Mouse (Mus musculus) liver, embryonic 12.5 days (tissue): ENCODE measurements around the gene Foxp1. TPM values are rescaled to one million over a fixed set of nuclear protein-coding genes. Genes with fewer than 3 reads are reported as not detected.

Experiments used
- ATAC-seq: fragments of 200-750 bp; cut with Nextera tagmentation; 2 replicates; pipeline ENCODE4 v1.8.0; 2017; ENCODE audit warnings: moderate number of reproducible peaks, mild to moderate bottlenecking, moderate library complexity
- H3K27ac ChIP-seq: fragments of 300-500 bp; sonication (generic); 2 replicates; pipeline ENCODE4 v1.5.1; 2016; ENCODE audit warnings: mild to moderate bottlenecking
- H3K27me3 ChIP-seq: fragments of 300-500 bp; sonication (generic); replicated peaks from 2 replicates; pipeline ENCODE4 v1.6.1; 2016; ENCODE audit warnings: mild to moderate bottlenecking, moderate library complexity
- H3K36me3 ChIP-seq: fragments of 300-500 bp; sonication (generic); 2 replicates; pipeline ENCODE4 v1.6.1; 2016; ENCODE audit warnings: mild to moderate bottlenecking, moderate library complexity
- H3K4me1 ChIP-seq: fragments of 300-500 bp; sonication (generic); 2 replicates; pipeline ENCODE4 v1.6.1; 2016
- H3K4me2 ChIP-seq: fragments of 300-500 bp; sonication (generic); 2 replicates; pipeline ENCODE4 v1.6.1; 2016; ENCODE audit warnings: mild to moderate bottlenecking, moderate library complexity
- H3K4me3 ChIP-seq: fragments of 300-500 bp; sonication (generic); 2 replicates; pipeline ENCODE4 v1.5.1; 2016; ENCODE audit warnings: mild to moderate bottlenecking, moderate library complexity
- H3K9ac ChIP-seq: fragments of 300-500 bp; sonication (generic); 2 replicates; pipeline ENCODE4 v1.6.1; 2016; ENCODE audit warnings: mild to moderate bottlenecking, moderate library complexity
- H3K9me3 ChIP-seq: fragments of 300-500 bp; sonication (generic); replicated peaks from 2 replicates; pipeline ENCODE4 v1.6.1; 2016; ENCODE audit warnings: mild to moderate bottlenecking, moderate library complexity
- WGBS: fragments of 180-500 bp; shearing (Covaris S2); methylation state at CpG from one replicate; pipeline ENCODE4 v1.1.7; 2016; ENCODE audit not compliant: insufficient replicate concordance; 5-methylcytosine and 5-hydroxymethylcytosine counted together
- polyA plus RNA-seq: library from polyadenylated mRNA; unstranded; fragments of >200 nt; fragmentation: Nextera tagmentation; extraction: Ambion mirVana; gene quantifications from 2 replicates; pipeline ENCODE4 v1.2.1, GENCODE M21; 2016

Gene Foxp1
- polyA plus RNA-seq, 1 experiment from 2014 or later: 25.5 TPM

DNA sequence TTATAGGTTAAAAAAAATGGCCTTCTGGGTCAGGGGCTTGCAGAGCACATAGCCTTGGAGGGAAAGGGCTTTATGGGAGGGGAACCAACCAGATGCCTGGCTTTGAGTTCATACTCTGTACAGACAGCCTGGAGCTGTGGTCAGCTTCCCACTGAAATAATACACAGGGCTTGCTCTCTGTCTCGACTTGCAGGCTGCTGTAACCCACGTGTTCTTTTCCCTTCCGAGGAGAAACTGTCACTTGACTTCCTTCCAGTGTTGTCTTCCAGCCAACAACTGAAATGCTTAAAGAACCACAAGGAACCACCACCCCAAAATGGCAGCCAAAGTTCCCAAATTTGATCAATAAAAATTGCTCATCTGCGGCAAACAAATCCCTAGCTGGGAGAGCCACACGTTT is 451.8 kb downstream of the Foxp1 start:
- 58% methylated on average over 5 of the region's 5 CpGs for WGBS
- Histone ChIP-seq H3K27ac (no peak overlapping the region), H3K9me3 (no peaks in the 10 kb centered on the region; the same call in 1 of the 2 replicates), H3K36me3 (peaks cover 28% of the 10 kb centered on the region), H3K4me2 (no peak overlapping the region), H3K4me1 (peaks cover 3% of the 10 kb centered on the region; the same call in 1 of the 2 replicates), H3K9ac (no peak overlapping the region), H3K27me3 (no peaks in the 10 kb centered on the region), H3K4me3 (no peak overlapping the region)
- no peak for ATAC-seq

DNA sequence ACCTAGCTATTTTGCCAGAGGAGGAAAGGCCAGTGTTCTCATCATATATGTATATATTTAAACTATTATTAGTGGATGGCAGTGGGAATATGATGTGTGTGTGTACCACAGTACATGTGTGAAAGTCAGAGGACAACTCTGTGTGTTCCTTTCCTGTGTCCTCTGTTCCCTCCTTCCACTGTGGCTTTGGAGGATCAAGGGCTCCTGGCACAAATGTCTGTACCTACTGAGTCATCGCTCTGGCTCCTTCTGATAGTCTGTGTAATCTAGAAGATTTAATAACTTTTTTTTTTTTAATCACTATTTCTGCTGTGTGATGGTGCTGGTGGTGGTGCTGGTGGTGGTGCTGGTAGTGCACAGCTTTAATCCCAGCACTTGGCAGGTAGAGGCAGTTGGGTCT is 452.8 kb downstream of the Foxp1 start:
- no peak overlapping the region for H3K4me3 ChIP-seq
- H3K9me3 ChIP-seq: no peaks in the 10 kb centered on the region
- peaks cover 18% of the 10 kb centered on the region for H3K36me3 ChIP-seq
- H3K4me1 ChIP-seq: peaks cover 4% of the 10 kb centered on the region; the same call in 1 of the 2 replicates
- no peak overlapping the region for H3K4me2 ChIP-seq
- ATAC-seq: no peak
- H3K27me3 ChIP-seq: no peaks in the 10 kb centered on the region
- H3K27ac ChIP-seq: no peak overlapping the region
- WGBS: 88% methylated on average over 1 of the region's 1 CpGs
- no peak overlapping the region for H3K9ac ChIP-seq

DNA sequence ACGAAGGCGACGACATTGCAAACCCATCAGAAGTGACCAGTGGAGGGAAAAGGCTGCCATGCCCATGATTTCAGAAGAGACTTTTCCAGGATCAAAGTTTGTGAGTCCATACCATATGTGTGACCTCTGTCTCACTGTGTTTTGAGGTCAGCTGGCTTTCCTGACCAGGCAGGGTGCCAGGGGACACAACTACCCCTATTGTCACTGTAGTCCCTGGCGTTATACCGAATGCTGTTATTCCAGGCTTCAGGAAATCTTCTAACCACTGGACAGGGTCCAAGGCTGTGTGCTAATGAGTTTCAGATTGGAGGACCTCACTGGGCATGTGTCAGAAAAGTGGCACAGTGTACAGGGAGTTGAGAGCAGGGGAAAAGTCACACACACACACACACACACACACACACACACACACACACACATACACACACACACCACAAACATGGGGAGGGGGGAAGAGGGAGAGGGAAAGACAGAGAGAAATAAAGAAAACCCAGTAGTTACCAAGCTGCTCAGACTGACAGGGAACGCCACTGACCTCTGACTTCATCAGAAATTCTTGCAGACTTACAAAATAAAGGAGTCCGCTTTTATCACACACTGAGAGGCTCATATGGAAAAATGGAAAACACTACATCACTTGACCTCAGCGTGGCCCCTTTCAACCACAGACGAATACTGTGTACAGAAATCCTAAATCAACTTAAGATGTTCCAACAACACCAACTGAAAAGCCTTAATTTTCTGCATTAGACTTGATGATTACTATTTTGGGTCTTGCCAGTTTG is 456.8 kb downstream of the Foxp1 start:
- no peak for ATAC-seq
- no peaks in the 10 kb centered on the region for H3K9me3 ChIP-seq
- H3K36me3 ChIP-seq: peaks cover 5% of the 10 kb centered on the region; the same call in 1 of the 2 replicates
- H3K4me3 ChIP-seq: no peak overlapping the region
- H3K27me3 ChIP-seq: no peaks in the 10 kb centered on the region
- no peak overlapping the region for H3K4me2 ChIP-seq
- 67% methylated on average over 9 of the region's 9 CpGs for WGBS
- no peak overlapping the region for H3K9ac ChIP-seq
- peaks cover 4% of the 10 kb centered on the region; the same call in 1 of the 2 replicates for H3K4me1 ChIP-seq
- no peak overlapping the region for H3K27ac ChIP-seq

DNA sequence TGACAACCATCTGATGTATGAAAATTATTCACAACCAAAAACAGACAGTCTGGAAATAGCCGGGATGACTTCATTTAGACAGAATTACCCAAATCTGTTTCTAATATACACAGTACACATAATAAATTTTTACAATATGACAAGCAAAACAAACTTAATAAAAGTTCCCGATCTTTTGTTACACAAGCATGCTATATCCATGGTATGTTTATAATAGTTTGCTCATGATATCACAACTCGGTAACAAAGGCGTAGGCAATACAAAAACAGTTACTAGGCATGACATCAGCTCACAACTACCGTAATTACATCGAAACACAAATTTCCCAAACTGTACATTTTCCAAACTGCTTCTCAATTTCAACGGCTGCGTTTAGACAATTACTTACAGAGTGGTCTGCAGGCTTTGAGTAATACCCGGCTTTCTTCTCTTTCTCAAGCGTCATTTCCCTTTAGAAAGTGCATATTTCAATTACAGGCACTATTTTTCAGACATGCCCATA is 458.5 kb downstream of the Foxp1 start:
- no peaks in the 10 kb centered on the region for H3K9me3 ChIP-seq
- WGBS: 83% methylated on average over 10 of the region's 10 CpGs
- no peak overlapping the region for H3K9ac ChIP-seq
- no peaks in the 10 kb centered on the region; the same call in 1 of the 2 replicates for H3K36me3 ChIP-seq
- H3K4me3 ChIP-seq: no peak overlapping the region
- no peak for ATAC-seq
- H3K4me1 ChIP-seq: peaks cover 4% of the 10 kb centered on the region; the same call in 1 of the 2 replicates
- no peaks in the 10 kb centered on the region for H3K27me3 ChIP-seq
- H3K4me2 ChIP-seq: no peak overlapping the region
- H3K27ac ChIP-seq: no peak overlapping the region

GRCm38 (mm10) chr6:99062931-99063330 is 459.6 kb downstream of the Foxp1 start:
- no peak for ATAC-seq
- H3K27ac ChIP-seq: no peak overlapping the region
- 82% methylated on average over 8 of the region's 8 CpGs for WGBS

DNA sequence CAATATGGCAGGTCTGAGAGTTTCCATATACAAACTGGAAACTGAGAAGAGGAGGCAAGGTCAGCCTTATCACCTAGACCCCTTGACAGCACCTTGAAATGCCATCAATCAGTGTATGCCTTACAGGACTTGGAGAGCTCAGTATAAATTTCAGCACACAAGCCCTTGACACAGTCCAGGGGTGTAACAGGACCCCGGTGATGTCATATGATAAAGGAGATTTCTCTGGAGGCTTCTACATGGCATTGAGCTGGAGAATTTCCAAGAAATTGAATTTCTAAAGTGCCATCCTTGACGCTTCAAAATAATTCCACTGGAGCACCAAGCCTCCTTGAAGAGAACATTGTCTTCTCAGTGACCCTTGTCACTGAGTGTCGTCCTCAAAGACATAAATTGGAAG is 463.8 kb downstream of the Foxp1 start:
- Histone ChIP-seq H3K27ac (no peak overlapping the region), H3K4me3 (no peak overlapping the region), H3K4me2 (no peak overlapping the region), H3K27me3 (no peaks in the 10 kb centered on the region), H3K9me3 (no peaks in the 10 kb centered on the region), H3K9ac (no peak overlapping the region), H3K4me1 (peaks cover 15% of the 10 kb centered on the region), H3K36me3 (no peaks in the 10 kb centered on the region)
- ATAC-seq: no peak
- WGBS: 70% methylated on average over 3 of the region's 3 CpGs

More at GRCm38 (mm10) chr6:99062931-99063330, 459.6 kb downstream of the Foxp1 start:
- Histone ChIP-seq H3K9ac (no peak overlapping the region), H3K9me3 (no peaks in the 10 kb centered on the region), H3K4me2 (no peak overlapping the region), H3K36me3 (no peaks in the 10 kb centered on the region), H3K27me3 (no peaks in the 10 kb centered on the region), H3K4me3 (no peak overlapping the region), H3K4me1 (peaks cover 4% of the 10 kb centered on the region; the same call in 1 of the 2 replicates)

DNA sequence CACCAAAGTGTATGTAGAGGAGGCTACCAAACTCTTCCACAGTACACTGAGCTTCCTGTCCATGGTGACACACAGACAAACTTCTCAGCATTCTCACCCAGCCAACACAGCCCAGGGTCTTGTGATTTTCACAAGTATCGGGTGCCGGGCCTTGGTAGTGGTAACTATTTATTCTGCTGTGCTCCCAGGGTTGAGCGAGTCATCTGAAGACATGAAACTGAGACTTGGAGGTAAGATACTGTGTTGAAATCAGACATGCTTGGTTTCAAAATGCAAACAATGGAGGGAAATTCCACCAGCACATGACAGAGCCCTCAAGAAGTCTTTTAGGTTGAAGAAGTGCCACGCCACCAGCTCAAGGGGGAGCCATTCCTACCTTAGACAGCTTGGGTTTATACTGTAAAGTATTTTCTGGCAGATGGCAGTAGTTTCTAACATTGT is 465.4 kb downstream of the Foxp1 start:
- H3K4me2 ChIP-seq: no peak overlapping the region
- H3K4me1 ChIP-seq: peaks cover 15% of the 10 kb centered on the region
- no peaks in the 10 kb centered on the region for H3K9me3 ChIP-seq
- no peak for ATAC-seq
- H3K36me3 ChIP-seq: no peaks in the 10 kb centered on the region
- WGBS: 76% methylated on average over 4 of the region's 4 CpGs
- H3K9ac ChIP-seq: no peak overlapping the region
- no peaks in the 10 kb centered on the region for H3K27me3 ChIP-seq
- H3K27ac ChIP-seq: peak overlapping the region; percentile 20; the same call in 1 of the 2 replicates
- H3K4me3 ChIP-seq: no peak overlapping the region

- Histone ChIP-seq H3K27ac (no peak overlapping the region), H3K36me3 (no peaks in the 10 kb centered on the region), H3K9me3 (no peaks in the 10 kb centered on the region), H3K4me2 (no peak overlapping the region), H3K9ac (no peak overlapping the region), H3K4me1 (peaks cover 15% of the 10 kb centered on the region), H3K27me3 (no peaks in the 10 kb centered on the region), H3K4me3 (no peak overlapping the region)
- WGBS: 34% methylated on average over 2 of the region's 2 CpGs
- no peak for ATAC-seq
These were observed 466.1 kb downstream of the Foxp1 start for GRCm38 (mm10) chr6:99056379-99056778.

DNA sequence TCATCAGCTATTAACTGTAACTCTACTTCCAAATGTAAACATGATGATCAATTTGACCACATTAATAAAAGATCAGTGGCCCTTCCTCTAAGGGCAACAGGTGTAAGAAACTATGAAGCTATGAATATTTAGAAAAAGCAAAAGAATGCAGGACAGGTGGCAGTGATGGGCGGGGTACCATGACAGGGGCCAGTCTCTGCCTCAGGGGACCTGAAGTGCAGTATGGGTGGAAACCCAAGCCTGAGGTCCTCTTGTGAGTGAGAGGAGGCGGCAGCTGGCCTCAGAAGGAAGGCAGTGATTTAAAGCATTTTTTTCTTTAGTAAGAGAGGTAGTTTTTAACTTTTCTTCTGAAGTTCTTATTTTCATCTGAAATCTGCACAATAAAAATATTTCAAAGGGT is 468.5 kb downstream of the Foxp1 start:
- Histone ChIP-seq H3K9ac (no peak overlapping the region), H3K4me1 (peaks cover 15% of the 10 kb centered on the region), H3K4me2 (no peak overlapping the region), H3K27ac (no peak overlapping the region), H3K9me3 (no peaks in the 10 kb centered on the region), H3K4me3 (no peak overlapping the region), H3K27me3 (no peaks in the 10 kb centered on the region), H3K36me3 (no peaks in the 10 kb centered on the region)
- 80% methylated on average over 2 of the region's 2 CpGs for WGBS
- no peak for ATAC-seq

DNA sequence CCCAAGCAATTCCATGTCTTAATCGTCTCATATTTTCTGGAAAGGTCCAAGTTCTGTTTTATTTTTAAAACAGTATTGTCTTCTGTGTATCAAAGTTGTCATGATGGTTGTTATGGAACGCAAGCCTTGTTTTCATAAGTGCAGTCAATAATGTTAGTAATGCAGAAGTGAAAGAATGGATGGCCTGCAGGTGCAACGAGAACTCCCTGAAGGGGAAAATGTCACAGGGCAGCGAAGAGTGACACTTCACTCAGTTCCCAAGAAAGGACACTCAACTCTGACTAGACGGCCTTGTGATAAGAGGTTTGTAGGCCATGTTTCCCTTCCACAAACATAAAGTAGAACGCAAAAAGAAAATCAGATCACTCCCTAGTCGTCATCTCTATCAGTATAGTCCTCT is 469.4 kb downstream of the Foxp1 start:
- Histone ChIP-seq H3K9ac (no peak overlapping the region), H3K4me2 (no peak overlapping the region), H3K4me1 (peaks cover 15% of the 10 kb centered on the region), H3K9me3 (no peaks in the 10 kb centered on the region), H3K4me3 (no peak overlapping the region), H3K36me3 (no peaks in the 10 kb centered on the region), H3K27ac (no peak overlapping the region), H3K27me3 (no peaks in the 10 kb centered on the region)
- ATAC-seq: no peak
- WGBS: 77% methylated on average over 7 of the region's 7 CpGs

GRCm38 (mm10) chr6:99051724-99052123 is 470.8 kb downstream of the Foxp1 start:
- H3K27me3 ChIP-seq: no peaks in the 10 kb centered on the region
- no peaks in the 10 kb centered on the region for H3K36me3 ChIP-seq
- H3K4me1 ChIP-seq: peaks cover 5% of the 10 kb centered on the region; the same call in 1 of the 2 replicates
- no peak for ATAC-seq
- H3K27ac ChIP-seq: no peak overlapping the region
- H3K4me2 ChIP-seq: no peak overlapping the region
- no peaks in the 10 kb centered on the region for H3K9me3 ChIP-seq
- H3K9ac ChIP-seq: no peak overlapping the region
- H3K4me3 ChIP-seq: no peak overlapping the region

- Histone ChIP-seq H3K9me3 (no peaks in the 10 kb centered on the region), H3K4me3 (no peak overlapping the region), H3K9ac (no peak overlapping the region), H3K36me3 (no peaks in the 10 kb centered on the region), H3K27ac (no peak overlapping the region), H3K27me3 (no peaks in the 10 kb centered on the region), H3K4me1 (no peaks in the 10 kb centered on the region), H3K4me2 (no peak overlapping the region)
- 57% methylated on average over 3 of the region's 3 CpGs for WGBS
- ATAC-seq: no peak
These were observed 472.1 kb downstream of the Foxp1 start for GRCm38 (mm10) chr6:99050288-99051006.
